Mouse (Mus musculus): Measurements from ENCODE around the gene Morf4l1.

GRCm38 (mm10) chr9:90109386-90109785 lies 5.2 kb downstream of the Morf4l1 start:
- no peak for TF ChIP-seq POLR2A (IDR thresholded peaks at IDR 0.05; ENCODE audit: borderline replicate concordance, insufficient read depth, low read length)
- TF ChIP-seq CTCF (IDR thresholded peaks at IDR 0.05; ENCODE audit: borderline replicate concordance, insufficient read depth, low read depth, low read length), result no peak

Data from cerebellum, adult 2 months (tissue).